Comparison of ENCODE assay signal across 21 mouse cellular contexts in the genomic region with DNA sequence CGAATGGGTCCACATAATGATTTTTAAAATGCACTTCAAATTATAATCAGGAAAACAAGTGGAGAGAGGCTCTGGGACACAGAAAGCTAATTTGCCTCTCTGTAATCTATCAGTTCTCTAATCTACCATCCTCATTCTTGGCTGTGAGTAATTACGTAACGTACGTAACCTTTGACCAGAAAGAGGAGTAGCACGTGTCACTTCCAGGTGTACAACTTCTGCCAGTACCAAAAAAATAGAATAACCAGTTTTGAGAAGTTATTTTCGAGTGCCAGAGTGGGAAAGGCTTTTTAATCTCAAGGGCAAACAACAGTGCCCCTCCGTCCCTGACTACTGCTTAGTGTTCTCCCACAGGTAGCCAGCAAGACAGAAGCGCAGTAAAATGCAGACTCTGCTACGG.
A peak's percentile ranks its signal among the peaks of the same experiment; 100 is the strongest.
DNase-seq lines count a peak whose midpoint lies in the region; ATAC-seq and TF ChIP-seq lines count a peak whose summit lies in the region.
"Had no signal": no experiment of that assay in that cellular context is flagged by ENCODE, and none has a peak within 500 bp of the region (broad histone marks: within the 10 kb centered on the region; RNA-seq: fewer than 3 reads in every experiment).

No protein-coding gene starts in this region.

- ATAC-seq in kidney, embryonic 14.5 days (ENCODE audit: low FRiP score, low TSS enrichment): no peak
- ATAC-seq in megakaryocyte, adult 5-6 weeks (ENCODE audit: poor library complexity, severe bottlenecking): peak; percentile 31; the same call in 1 of the 2 replicates
- ATAC-seq: activated CD4-positive, CD25-positive, alpha-beta regulatory T cell, adult 4 months had no signal

- DNase-seq in kidney, adult 9 months: peak; percentile 73
- DNase-seq in A20 (ENCODE audit: low read depth, low spot score): peak; percentile 85
- DNase-seq in urinary bladder, postnatal 4 days (ENCODE audit: low spot score in 2 of 2): no peak
- no peak for DNase-seq in testis, postnatal 14 days (ENCODE audit: low spot score)
- DNase-seq: adrenal gland, postnatal 10 days; cerebellum, adult 18-20 months; cerebellum, postnatal 14 days; gastrocnemius, postnatal 36 days; kidney, postnatal 10 days; lung, embryonic 14.5 days had no signal

- no peak overlapping the region for H3K27ac ChIP-seq in kidney, embryonic 14.5 days (ENCODE audit: low read depth, low read length)
- H3K27ac ChIP-seq in embryonic fibroblast, embryonic 13.5 days (ENCODE audit: insufficient read depth, low read length): 0 out of 2 replicates have a peak overlapping the region, but pooled peaks have one; percentile 36
- H3K27ac ChIP-seq: forebrain, embryonic 12.5 days; hindbrain, embryonic 12.5 days; limb, embryonic 13.5 days; macrophage; neural tube, embryonic 15.5 days; stomach, postnatal 0 days had no signal

- no peaks in the 10 kb centered on the region for H3K27me3 ChIP-seq in kidney, embryonic 14.5 days (ENCODE audit: control insufficient read depth, insufficient read depth, low read length)
- H3K27me3 ChIP-seq: forebrain, embryonic 12.5 days; hindbrain, embryonic 12.5 days; limb, embryonic 13.5 days; neural tube, embryonic 15.5 days had no signal

- WGBS in kidney, embryonic 14.5 days: 74% methylated on average over 9 of the region's 9 CpGs

- no peak overlapping the region for H3K9ac ChIP-seq in kidney, embryonic 14.5 days (ENCODE audit: low read depth, low read length)
- H3K9ac ChIP-seq: forebrain, embryonic 12.5 days; hindbrain, embryonic 12.5 days; limb, embryonic 13.5 days; lung, embryonic 14.5 days; neural tube, embryonic 15.5 days had no signal

- H3K4me2 ChIP-seq in kidney, embryonic 14.5 days (replicated peaks; ENCODE audit: low read depth, low read length): no peak overlapping the region
- H3K4me2 ChIP-seq: forebrain, embryonic 12.5 days; hindbrain, embryonic 12.5 days; limb, embryonic 13.5 days; lung, embryonic 14.5 days; neural tube, embryonic 15.5 days had no signal

- TF ChIP-seq CTCF in embryonic fibroblast, embryonic 13.5 days (IDR thresholded peaks at IDR 0.05; ENCODE audit: borderline replicate concordance, insufficient read depth, low read length): no peak

- TF ChIP-seq POLR2A in embryonic fibroblast, embryonic 13.5 days (IDR thresholded peaks at IDR 0.05; ENCODE audit: low read depth, low read length): no peak

- H3K36me3 ChIP-seq in kidney, embryonic 14.5 days (ENCODE audit: control insufficient read depth, insufficient read depth, low read length): no peaks in the 10 kb centered on the region
- H3K36me3 ChIP-seq: forebrain, embryonic 12.5 days; hindbrain, embryonic 12.5 days; limb, embryonic 13.5 days; midbrain, embryonic 10.5 days; neural tube, embryonic 15.5 days had no signal

- peaks cover 15% of the 10 kb centered on the region; the same call in 1 of the 2 replicates for H3K4me1 ChIP-seq in kidney, embryonic 14.5 days (ENCODE audit: control insufficient read depth, insufficient read depth, low read length)
- H3K4me1 ChIP-seq in embryonic fibroblast, embryonic 13.5 days (ENCODE audit: control insufficient read depth, insufficient read depth, low read length): peaks cover 18% of the 10 kb centered on the region

- no peak overlapping the region for H3K4me3 ChIP-seq in kidney, embryonic 14.5 days (ENCODE audit: low read length)
- no peak overlapping the region for H3K4me3 ChIP-seq in embryonic fibroblast, embryonic 13.5 days (ENCODE audit: insufficient read depth, low read length)
- H3K4me3 ChIP-seq: forebrain, embryonic 12.5 days; hindbrain, embryonic 12.5 days; limb, embryonic 13.5 days; midbrain, embryonic 10.5 days; neural tube, embryonic 15.5 days had no signal

- no peaks in the 10 kb centered on the region for H3K9me3 ChIP-seq in kidney, embryonic 14.5 days (ENCODE audit: control insufficient read depth, low read length)
- H3K9me3 ChIP-seq: forebrain, embryonic 12.5 days; hindbrain, embryonic 12.5 days; limb, embryonic 13.5 days; midbrain, embryonic 10.5 days; neural tube, embryonic 15.5 days had no signal

Comparison
In these comparisons a context has a peak if more than half of its experiments do, and no peak if none do; other contexts are left out.
1. DNase-seq: peak in kidney, adult 9 months (single experiment) and A20 (single experiment); none in urinary bladder, postnatal 4 days (0 of 2) and testis, postnatal 14 days (single experiment).